Mouse (Mus musculus) thymus, adult 2 months (tissue): ENCODE data around the gene Manba.

Experiments
- CTCF ChIP-seq: fragments of 200-500 bp; IDR thresholded peaks from 2 replicates; pipeline ENCODE4 v1.5.1; 2012; ENCODE audit warnings: mild to moderate bottlenecking, control low read depth, low read length, moderate library complexity, borderline replicate concordance; ENCODE audit not compliant: control insufficient read depth, poor library complexity, insufficient read depth; ENCODE audit errors: extremely low read depth
- POLR2A ChIP-seq: fragments of 200-500 bp; IDR thresholded peaks from 2 replicates; pipeline ENCODE4 v1.6.1; 2012; ENCODE audit warnings: mild to moderate bottlenecking, low read length, control low read depth, moderate library complexity; ENCODE audit not compliant: control insufficient read depth, poor library complexity, insufficient read depth; ENCODE audit errors: extremely low read depth

DNA sequence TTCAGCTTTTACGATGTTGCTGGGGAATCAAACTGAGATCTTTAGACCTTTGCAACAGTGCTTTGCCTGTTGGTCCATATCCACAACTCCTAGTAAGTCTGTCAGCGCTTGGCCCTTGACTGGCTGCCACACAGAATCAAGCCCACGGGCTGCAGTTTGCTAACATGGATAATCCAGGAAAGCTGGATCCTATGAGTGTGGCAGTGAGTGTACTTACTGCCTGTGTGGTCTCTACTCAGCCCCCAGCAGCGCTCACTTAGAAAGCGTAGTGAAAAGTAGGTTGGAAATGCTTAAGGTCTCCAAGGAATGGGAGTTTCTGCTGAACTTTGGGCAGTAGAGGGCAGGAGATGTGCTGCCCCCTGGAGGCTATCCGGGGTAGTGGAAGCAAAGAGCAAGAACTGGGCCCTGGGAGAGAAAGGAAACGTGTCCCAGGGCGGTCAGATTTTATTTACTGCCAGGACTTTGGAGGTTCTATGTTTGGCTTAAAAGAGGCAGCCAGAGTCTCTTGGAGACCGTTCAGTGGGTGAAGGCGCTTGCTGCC is 20.0 kb downstream of the Manba start:
- TF ChIP-seq CTCF: peak; percentile 85; the same call in 1 of the 2 replicates
- no peak for TF ChIP-seq POLR2A
